Mouse (Mus musculus) induced T-regulatory cell, adult 2 months (primary cell): ENCODE measurements around the gene Ankrd34a.

ENCODE experiments used
- DNase-seq: peaks from one replicate; pipeline ENCODE4 v3.0.0-alpha.2; 2012; ENCODE audit warnings: low read depth

The Ankrd34a gene

GRCm38 (mm10) chr3:96563267-96563666 lies 33.2 kb upstream of the Ankrd34a start:
- DNase-seq = peak; percentile 76

GRCm38 (mm10) chr3:96563911-96564632 lies 32.4 kb upstream of the Ankrd34a start:
- no peak for DNase-seq

GRCm38 (mm10) chr3:96564633-96565032 lies 31.8 kb upstream of the Ankrd34a start:
- peak; percentile 77 for DNase-seq

- DNase-seq = no peak
Observed at GRCm38 (mm10) chr3:96565105-96565504, 31.3 kb upstream of the Ankrd34a start.

- DNase-seq = peak; percentile 57
Observed at GRCm38 (mm10) chr3:96566661-96567450, 29.6 kb upstream of the Ankrd34a start.

GRCm38 (mm10) chr3:96568605-96569004 lies 27.8 kb upstream of the Ankrd34a start:
- DNase-seq = no peak

- DNase-seq = no peak
Observed at GRCm38 (mm10) chr3:96569506-96569905, 26.9 kb upstream of the Ankrd34a start.

GRCm38 (mm10) chr3:96569966-96570605 lies 26.4 kb upstream of the Ankrd34a start:
- DNase-seq = no peak

- DNase-seq = no peak
Observed at GRCm38 (mm10) chr3:96570643-96571042, 25.8 kb upstream of the Ankrd34a start.

- DNase-seq = no peak
Observed at GRCm38 (mm10) chr3:96571336-96571735, 25.1 kb upstream of the Ankrd34a start.

GRCm38 (mm10) chr3:96571896-96572698 lies 24.3 kb upstream of the Ankrd34a start:
- no peak for DNase-seq

- no peak for DNase-seq
Observed at GRCm38 (mm10) chr3:96573611-96574511, 22.6 kb upstream of the Ankrd34a start.

- DNase-seq = peak; percentile 23
Observed at GRCm38 (mm10) chr3:96575272-96575984, 21.0 kb upstream of the Ankrd34a start.

GRCm38 (mm10) chr3:96576005-96576658 lies 20.3 kb upstream of the Ankrd34a start:
- peak; percentile 84 for DNase-seq

GRCm38 (mm10) chr3:96576690-96577541 lies 19.5 kb upstream of the Ankrd34a start, which contains the start of gene Gm16253:
Gene Gm16253 (plus strand): TSS chr3:96576984.
- DNase-seq = peak; percentile 94

- DNase-seq = no peak
Observed at GRCm38 (mm10) chr3:96577566-96577965, 18.9 kb upstream of the Ankrd34a start.

GRCm38 (mm10) chr3:96578561-96579238 lies 17.7 kb upstream of the Ankrd34a start:
- peak; percentile 29 for DNase-seq

GRCm38 (mm10) chr3:96579239-96579750 lies 17.1 kb upstream of the Ankrd34a start:
- no peak for DNase-seq
